Mouse (Mus musculus) neural tube, embryonic 14.5 days (tissue): Measurements from ENCODE around the gene Mdk. TPM values are rescaled to one million over a fixed set of nuclear protein-coding genes. Genes with fewer than 3 reads are reported as not detected.

Experiments
- ATAC-seq: fragments of 200-750 bp; cut with Nextera tagmentation; 2 replicates; pipeline ENCODE4 v1.8.0; 2017; ENCODE audit warnings: low read depth, mild to moderate bottlenecking, moderate TSS enrichment, moderate library complexity
- H3K27ac ChIP-seq: fragments of 300-500 bp; sonication (generic); 2 replicates; pipeline ENCODE4 v1.5.1; 2014; ENCODE audit warnings: low read depth, mild to moderate bottlenecking, control low read depth, low read length, moderate library complexity, mixed read lengths
- H3K27me3 ChIP-seq: fragments of 300-500 bp; sonication (generic); 2 replicates; pipeline ENCODE4 v1.6.1; 2014; ENCODE audit warnings: low read length; ENCODE audit not compliant: control insufficient read depth, insufficient read depth
- H3K36me3 ChIP-seq: fragments of 300-500 bp; sonication (generic); 2 replicates; pipeline ENCODE4 v1.6.1; 2014; ENCODE audit warnings: low read length, mixed read lengths; ENCODE audit not compliant: control insufficient read depth, insufficient read depth
- H3K4me1 ChIP-seq: fragments of 300-500 bp; sonication (generic); 2 replicates; pipeline ENCODE4 v1.6.1; 2014; ENCODE audit warnings: low read length; ENCODE audit not compliant: control insufficient read depth, insufficient read depth
- H3K4me2 ChIP-seq: fragments of 300-500 bp; sonication (generic); 2 replicates; pipeline ENCODE4 v1.6.1; 2014; ENCODE audit warnings: mild to moderate bottlenecking, low read depth, low read length, control low read depth
- H3K4me3 ChIP-seq: fragments of 300-500 bp; sonication (generic); 2 replicates; pipeline ENCODE4 v1.5.1; 2014; ENCODE audit warnings: low read depth, low read length, control low read depth, mixed read lengths
- H3K9ac ChIP-seq: fragments of 300-500 bp; sonication (generic); replicated peaks from 2 replicates; pipeline ENCODE4 v1.6.1; 2014; ENCODE audit warnings: low read depth, mild to moderate bottlenecking, control low read depth, low read length, mixed read lengths
- H3K9me3 ChIP-seq: fragments of 300-500 bp; sonication (generic); 2 replicates; pipeline ENCODE4 v1.6.1; 2016; ENCODE audit warnings: low read length; ENCODE audit not compliant: control insufficient read depth
- WGBS: fragments of 180-500 bp; shearing (Covaris S2); extraction: QIAGEN DNeasy Blood & Tissue Kit; methylation state at CpG from one replicate; pipeline ENCODE4 v1.1.7; 2014; 5-methylcytosine and 5-hydroxymethylcytosine counted together
- polyA plus RNA-seq: library from polyadenylated mRNA; unstranded; fragments of >200 nt; fragmentation: Nextera tagmentation; extraction: Ambion mirVana; gene quantifications from 2 replicates; pipeline ENCODE4 v1.2.1, GENCODE M21; 2014

Mdk gene
- polyA plus RNA-seq, 1 experiment from 2014 or later: 93.6 TPM

DNA sequence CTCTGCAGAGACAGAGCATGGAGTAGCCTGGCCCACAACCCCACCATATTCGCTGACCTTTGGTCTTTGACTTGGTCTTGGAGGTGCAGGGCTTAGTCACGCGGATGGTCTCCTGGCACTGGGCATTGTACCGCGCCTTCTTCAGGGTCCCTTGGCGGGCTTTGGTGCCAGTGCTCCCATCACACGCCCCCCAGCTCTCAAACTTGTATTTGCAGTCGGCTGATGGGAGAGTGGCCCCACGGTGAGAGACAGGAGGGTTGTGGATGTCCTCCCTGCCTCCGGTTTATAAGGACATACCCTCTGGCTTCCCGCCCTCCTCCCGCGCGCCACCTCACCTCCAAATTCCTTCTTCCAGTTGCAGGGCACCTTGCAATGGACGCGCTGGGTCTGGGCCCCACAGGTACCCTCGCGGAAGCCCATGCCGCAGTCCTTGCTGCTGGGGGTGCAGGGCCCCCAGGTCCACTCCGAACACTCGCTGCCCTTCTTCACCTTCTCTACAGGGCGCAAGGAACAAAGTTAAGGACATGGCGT is 1.3 kb downstream of the Mdk start:
- H3K36me3 ChIP-seq: 0 out of 2 replicates have a peak, but pooled peaks cover 5% of the 10 kb centered on the region
- no peaks in the 10 kb centered on the region for H3K9me3 ChIP-seq
- WGBS: under 1% methylated on average over 22 of the region's 23 CpGs
- H3K27me3 ChIP-seq: 0 out of 2 replicates have a peak, but pooled peaks cover 2% of the 10 kb centered on the region
- H3K27ac ChIP-seq: peak overlapping the region; percentile 77
- peak overlapping the region; percentile 84 for H3K4me2 ChIP-seq
- H3K4me3 ChIP-seq: peak overlapping the region; percentile 52
- H3K4me1 ChIP-seq: peaks cover 19% of the 10 kb centered on the region
- ATAC-seq: peak; percentile 2; the same call in 1 of the 2 replicates
- peak overlapping the region; percentile 75 for H3K9ac ChIP-seq

DNA sequence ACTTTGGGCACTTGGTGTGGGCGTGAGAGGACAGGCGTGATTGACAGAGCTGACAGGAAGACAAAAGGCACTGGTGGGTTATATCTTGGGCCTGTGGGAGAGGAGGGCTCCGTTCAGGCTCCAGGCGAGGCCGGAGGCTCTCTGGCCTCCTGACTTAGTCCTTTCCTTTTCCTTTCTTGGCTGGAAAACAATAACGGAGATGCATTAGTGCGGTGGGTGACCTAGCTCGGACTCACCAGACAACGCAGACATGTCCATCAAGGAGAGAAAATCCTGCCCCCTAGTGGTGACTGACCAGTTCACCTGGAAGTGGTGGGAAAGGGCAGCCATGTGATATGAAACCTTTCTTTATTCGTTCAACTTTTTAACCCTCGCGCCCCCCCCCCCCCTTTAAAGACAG is 2.2 kb downstream of the Mdk start:
- H3K4me1 ChIP-seq: peaks cover 19% of the 10 kb centered on the region
- H3K27me3 ChIP-seq: 0 out of 2 replicates have a peak, but pooled peaks cover 3% of the 10 kb centered on the region
- H3K27ac ChIP-seq: no peak overlapping the region
- WGBS: 8% methylated on average over 12 of the region's 12 CpGs
- 0 out of 2 replicates have a peak, but pooled peaks cover 5% of the 10 kb centered on the region for H3K36me3 ChIP-seq
- no peak for ATAC-seq
- peak overlapping the region; percentile 84 for H3K4me2 ChIP-seq
- no peaks in the 10 kb centered on the region for H3K9me3 ChIP-seq
- peak overlapping the region; percentile 75; the same call in 1 of the 2 replicates for H3K9ac ChIP-seq
- peak overlapping the region; percentile 52 for H3K4me3 ChIP-seq

DNA sequence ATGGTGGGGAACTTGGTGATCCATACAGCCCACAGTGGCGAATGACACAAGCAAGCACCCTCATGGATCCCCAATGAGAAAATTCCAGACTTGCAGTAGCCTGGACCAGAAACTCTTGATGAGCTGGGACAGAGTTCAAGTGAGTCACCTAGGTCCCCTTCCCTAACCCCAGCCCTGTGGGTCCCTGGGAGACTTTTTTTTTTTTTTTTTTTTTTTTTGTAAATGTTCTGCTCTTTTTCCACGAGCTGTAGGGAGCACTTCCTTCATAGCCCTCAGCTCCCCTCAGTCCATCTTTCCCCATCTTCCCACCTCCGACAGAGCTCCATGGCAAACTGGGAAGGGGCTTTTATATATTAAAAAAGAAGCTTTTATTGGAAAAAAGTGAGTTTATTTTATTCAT is 2.6 kb downstream of the Mdk start:
- Histone ChIP-seq H3K4me2 (peak overlapping the region; percentile 84), H3K9ac (0 out of 2 replicates have a peak overlapping the region, but pooled peaks have one; percentile 7), H3K27me3 (0 out of 2 replicates have a peak, but pooled peaks cover 6% of the 10 kb centered on the region), H3K4me1 (peaks cover 19% of the 10 kb centered on the region), H3K36me3 (0 out of 2 replicates have a peak, but pooled peaks cover 2% of the 10 kb centered on the region), H3K4me3 (no peak overlapping the region), H3K27ac (no peak overlapping the region), H3K9me3 (no peaks in the 10 kb centered on the region)
- ATAC-seq: no peak
- WGBS: 59% methylated on average over 3 of the region's 3 CpGs

DNA sequence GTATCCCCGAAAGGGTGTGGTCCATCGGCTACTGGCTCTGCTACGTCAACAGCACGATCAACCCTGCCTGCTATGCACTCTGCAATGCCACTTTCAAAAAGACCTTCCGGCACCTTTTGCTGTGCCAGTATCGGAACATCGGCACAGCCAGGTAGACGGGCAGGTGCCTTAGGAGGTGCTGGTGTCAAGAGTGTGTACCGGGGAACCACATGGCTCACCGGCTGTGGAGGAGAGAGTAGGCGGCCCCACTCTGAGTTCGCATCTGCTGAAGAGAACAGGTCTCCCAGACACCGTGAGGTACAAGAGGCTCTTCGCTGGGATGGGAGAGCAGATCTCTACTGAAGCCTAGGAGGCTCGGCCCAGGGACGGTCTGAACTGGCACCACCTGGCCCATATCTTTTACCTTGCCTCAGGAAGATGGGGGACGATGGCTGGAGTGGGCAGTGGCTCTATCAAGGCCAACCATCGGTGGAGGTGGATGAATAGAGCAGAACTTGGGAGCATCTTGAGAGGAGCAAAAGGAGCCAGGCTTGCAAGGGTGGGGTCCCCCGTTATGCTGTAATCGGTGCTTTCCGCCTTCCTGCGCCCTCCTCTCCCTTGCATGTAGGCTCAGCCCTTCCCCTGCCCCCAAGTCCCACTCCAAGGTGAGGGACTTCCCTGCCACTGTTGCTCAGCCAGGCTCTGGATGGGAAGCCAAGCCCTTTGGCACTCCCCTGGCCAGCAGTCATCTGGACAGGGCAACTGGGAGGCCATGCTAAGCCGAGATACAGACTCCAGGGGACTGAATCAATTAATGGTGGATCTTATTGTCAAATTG is 3.4 kb downstream of the Mdk start:
- no peaks in the 10 kb centered on the region for H3K36me3 ChIP-seq
- 74% methylated on average over 23 of the region's 23 CpGs for WGBS
- no peak for ATAC-seq
- no peak overlapping the region for H3K27ac ChIP-seq
- peaks cover 21% of the 10 kb centered on the region for H3K4me1 ChIP-seq
- H3K9me3 ChIP-seq: no peaks in the 10 kb centered on the region
- no peak overlapping the region for H3K4me2 ChIP-seq
- no peak overlapping the region for H3K4me3 ChIP-seq
- no peak overlapping the region for H3K9ac ChIP-seq
- H3K27me3 ChIP-seq: peaks cover 6% of the 10 kb centered on the region; the same call in 1 of the 2 replicates

DNA sequence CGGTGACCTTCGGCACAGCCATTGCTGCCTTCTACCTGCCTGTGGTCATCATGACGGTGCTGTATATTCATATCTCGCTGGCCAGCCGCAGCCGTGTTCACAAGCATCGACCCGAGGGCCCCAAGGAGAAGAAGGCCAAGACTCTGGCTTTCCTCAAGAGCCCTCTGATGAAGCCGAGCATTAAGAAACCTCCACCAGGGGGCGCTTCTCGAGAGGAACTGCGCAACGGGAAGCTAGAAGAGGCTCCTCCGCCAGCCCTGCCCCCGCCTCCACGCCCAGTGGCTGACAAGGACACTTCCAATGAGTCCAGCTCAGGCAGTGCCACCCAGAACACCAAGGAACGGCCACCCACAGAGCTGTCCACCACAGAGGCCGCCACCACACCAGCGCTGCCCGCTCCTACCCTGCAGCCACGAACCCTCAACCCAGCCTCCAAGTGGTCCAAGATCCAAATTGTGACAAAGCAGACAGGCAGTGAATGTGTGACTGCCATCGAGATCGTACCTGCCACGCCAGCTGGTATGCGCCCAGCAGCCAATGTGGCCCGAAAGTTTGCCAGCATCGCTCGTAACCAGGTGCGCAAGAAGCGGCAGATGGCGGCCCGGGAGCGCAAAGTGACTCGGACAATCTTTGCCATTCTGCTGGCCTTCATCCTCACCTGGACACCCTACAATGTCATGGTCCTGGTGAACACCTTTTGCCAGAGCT is 4.1 kb downstream of the Mdk start:
- Histone ChIP-seq H3K4me2 (no peak overlapping the region), H3K4me1 (peaks cover 24% of the 10 kb centered on the region), H3K9me3 (no peaks in the 10 kb centered on the region), H3K4me3 (no peak overlapping the region), H3K27me3 (peaks cover 6% of the 10 kb centered on the region; the same call in 1 of the 2 replicates), H3K36me3 (no peaks in the 10 kb centered on the region), H3K9ac (no peak overlapping the region), H3K27ac (no peak overlapping the region)
- WGBS: 42% methylated on average over 34 of the region's 34 CpGs
- no peak for ATAC-seq

DNA sequence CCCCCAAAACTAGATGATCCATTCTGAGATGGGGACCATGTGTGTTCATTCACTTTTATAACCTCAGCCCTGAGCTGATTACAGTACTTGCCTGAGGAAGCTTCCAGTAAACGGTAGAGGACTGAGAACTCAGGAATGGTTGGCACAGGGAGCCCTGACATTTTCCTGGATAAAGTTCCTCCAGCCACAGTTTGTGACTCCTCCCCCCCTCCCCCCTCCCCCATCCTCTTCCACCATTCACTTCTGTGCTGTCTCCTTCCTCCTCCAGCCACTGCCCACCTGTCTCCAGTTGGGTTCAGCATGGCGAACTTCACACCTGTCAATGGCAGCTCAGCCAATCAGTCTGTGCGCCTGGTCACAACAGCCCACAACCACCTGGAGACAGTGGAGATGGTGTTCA is 5.1 kb downstream of the Mdk start, which contains the start of gene Chrm4:
TSS of gene Chrm4 (plus strand) at position 301 of the 400 bp plus-strand sequence.
- no peak for ATAC-seq
- no peaks in the 10 kb centered on the region for H3K9me3 ChIP-seq
- no peak within 1 kb of the TSS for H3K27ac ChIP-seq
- no peak within 1 kb of the TSS for H3K4me3 ChIP-seq
- peaks cover 15% of the 10 kb centered on the region for H3K4me1 ChIP-seq
- H3K36me3 ChIP-seq: no peaks in the 10 kb centered on the region
- no peak within 1 kb of the TSS for H3K4me2 ChIP-seq
- H3K27me3 ChIP-seq: peaks cover 13% of the 10 kb centered on the region; the same call in 1 of the 2 replicates
- 89% methylated on average over 3 of the region's 3 CpGs for WGBS
- no peak within 1 kb of the TSS for H3K9ac ChIP-seq

DNA sequence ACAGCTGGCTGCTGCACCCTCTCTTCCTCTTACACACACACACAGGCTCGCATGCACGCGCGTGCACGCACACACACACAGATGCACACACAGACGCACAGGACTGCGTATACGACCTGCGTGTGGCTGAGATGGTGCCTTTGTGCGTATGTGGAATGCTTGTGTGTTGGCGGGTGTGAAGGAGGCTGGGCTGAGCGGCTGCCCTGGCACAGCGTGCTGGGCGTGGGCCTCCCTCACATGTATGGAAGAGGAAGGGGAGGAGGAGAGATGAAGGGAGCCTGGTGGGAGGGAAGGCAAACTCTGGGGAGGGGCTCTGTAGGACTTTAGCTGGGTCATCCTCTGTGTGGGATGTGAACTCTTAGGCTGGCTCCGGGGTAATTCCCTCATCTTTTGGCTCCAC is 6.7 kb downstream of the Mdk start:
- Histone ChIP-seq H3K27ac (no peak overlapping the region), H3K9ac (no peak overlapping the region), H3K4me1 (peaks cover 18% of the 10 kb centered on the region), H3K4me3 (no peak overlapping the region), H3K36me3 (no peaks in the 10 kb centered on the region), H3K27me3 (peaks cover 17% of the 10 kb centered on the region; the same call in 1 of the 2 replicates), H3K4me2 (no peak overlapping the region), H3K9me3 (no peaks in the 10 kb centered on the region)
- ATAC-seq: no peak
- WGBS: 85% methylated on average over 15 of the region's 15 CpGs

DNA sequence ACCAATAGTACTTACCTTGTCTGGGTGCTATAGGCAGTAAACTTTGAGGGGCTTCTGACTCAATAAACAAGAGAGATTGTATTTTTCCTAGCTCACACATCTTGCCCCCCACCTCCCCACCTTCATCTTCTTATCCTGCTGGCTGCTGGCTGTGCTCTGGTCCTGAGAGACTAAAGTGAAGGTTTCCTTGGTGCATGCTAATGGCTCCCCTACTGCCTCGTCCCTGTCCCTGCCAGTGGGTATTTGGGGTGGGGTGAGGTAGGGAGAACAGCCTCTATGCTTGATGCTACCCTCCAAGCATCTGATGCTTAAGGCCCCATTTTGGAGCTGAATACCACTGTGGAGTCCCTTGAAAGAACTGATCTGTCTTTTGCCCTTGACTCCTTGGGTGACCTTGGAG is 7.4 kb downstream of the Mdk start:
- H3K27me3 ChIP-seq: peaks cover 17% of the 10 kb centered on the region; the same call in 1 of the 2 replicates
- WGBS: 65% methylated on average over 1 of the region's 1 CpGs

More for the DNA sequence above, 7.4 kb downstream of the Mdk start:
- Histone ChIP-seq H3K4me3 (no peak overlapping the region), H3K36me3 (no peaks in the 10 kb centered on the region), H3K9me3 (no peaks in the 10 kb centered on the region), H3K9ac (no peak overlapping the region), H3K27ac (no peak overlapping the region), H3K4me1 (peaks cover 11% of the 10 kb centered on the region), H3K4me2 (no peak overlapping the region)
- ATAC-seq: no peak
